16 mouse cellular contexts compared by ENCODE assay signal in the genomic region with DNA sequence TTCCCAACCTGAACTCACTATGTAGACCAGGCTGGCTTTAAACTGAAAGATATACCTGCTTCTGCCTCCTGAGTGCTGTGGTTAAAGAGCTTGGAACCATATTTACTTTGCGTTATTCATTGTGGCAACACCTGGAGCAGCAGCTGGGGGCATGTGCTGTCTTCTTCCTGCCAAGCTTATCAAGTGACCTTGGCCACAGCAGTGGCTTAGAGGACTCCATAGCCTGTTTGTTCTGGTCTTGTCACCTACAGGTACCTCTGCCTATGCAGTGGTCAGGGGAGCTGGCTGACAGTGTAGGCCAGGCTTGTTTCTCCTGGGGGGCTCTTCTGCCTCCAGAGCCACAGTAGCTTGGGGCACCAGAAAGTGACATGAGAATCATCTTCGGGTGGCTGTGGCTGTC. TPM values are rescaled to one million over a fixed set of nuclear protein-coding genes. Genes with fewer than 3 reads are reported as not detected.
DNase-seq lines count a peak whose midpoint lies in the region; ATAC-seq and TF ChIP-seq lines count a peak whose summit lies in the region.
"Had no signal": no experiment of that assay in that cellular context is flagged by ENCODE, and none has a peak within 500 bp of the region (broad histone marks: within the 10 kb centered on the region; RNA-seq: fewer than 3 reads in every experiment).

No protein-coding gene starts in this region.

- DNase-seq in heart, postnatal 14 days: no peak
- DNase-seq in liver, postnatal 0 days: no peak
- DNase-seq in thymus, postnatal 14 days: peak; percentile 41
- no peak for DNase-seq in lung, adult 2 months
- no peak for DNase-seq in left cerebral cortex, adult 9 months (ENCODE audit: low spot score in 2 of 2)
- DNase-seq: gastrocnemius, postnatal 14 days; heart, adult 11 months had no signal

- H3K27ac ChIP-seq in heart, embryonic 16.5 days (ENCODE audit: low read length): no peak overlapping the region
- no peak overlapping the region for H3K27ac ChIP-seq in intestine, embryonic 15.5 days
- H3K27ac ChIP-seq in liver, postnatal 0 days (ENCODE audit: low read depth): peak overlapping the region; percentile 44; the same call in 1 of the 2 replicates
- H3K27ac ChIP-seq: embryonic facial prominence, embryonic 15.5 days; heart, embryonic 13.5 days; hindbrain, embryonic 13.5 days; midbrain, embryonic 13.5 days; neural tube, embryonic 12.5 days had no signal

- no peak overlapping the region for H3K4me3 ChIP-seq in heart, embryonic 16.5 days (ENCODE audit: low read length)
- no peak overlapping the region for H3K4me3 ChIP-seq in intestine, embryonic 15.5 days (replicated peaks)
- no peak overlapping the region for H3K4me3 ChIP-seq in liver, postnatal 0 days (ENCODE audit: low read depth, low read length)
- no peak overlapping the region for H3K4me3 ChIP-seq in lung, adult 2 months (replicated peaks; ENCODE audit: extremely low read depth, low read depth, low read length)
- H3K4me3 ChIP-seq: embryonic facial prominence, embryonic 15.5 days; heart, embryonic 13.5 days; hindbrain, embryonic 13.5 days; megakaryocyte, embryonic 14.5 days; midbrain, embryonic 13.5 days; neural tube, embryonic 12.5 days had no signal

- no peak for TF ChIP-seq EP300 in liver, postnatal 0 days (IDR thresholded peaks at IDR 0.05; ENCODE audit: low read depth)

- no peak for ATAC-seq in heart, embryonic 16.5 days (replicated peaks; ENCODE audit: extremely low read depth, insufficient read depth, low FRiP score)
- ATAC-seq in intestine, embryonic 15.5 days: peak; percentile 81
- ATAC-seq in liver, postnatal 0 days: peak; percentile 84
- no peak for ATAC-seq in monocyte, adult 5-6 weeks (replicated peaks; ENCODE audit: insufficient number of reproducible peaks, low FRiP score, low TSS enrichment, poor library complexity, severe bottlenecking)

- no peaks in the 10 kb centered on the region for H3K9me3 ChIP-seq in heart, embryonic 16.5 days (replicated peaks; ENCODE audit: control insufficient read depth, low read length)
- H3K9me3 ChIP-seq in intestine, embryonic 15.5 days: no peaks in the 10 kb centered on the region
- no peaks in the 10 kb centered on the region for H3K9me3 ChIP-seq in liver, postnatal 0 days (ENCODE audit: low read length)
- H3K9me3 ChIP-seq: embryonic facial prominence, embryonic 15.5 days; heart, embryonic 13.5 days; hindbrain, embryonic 13.5 days; megakaryocyte, embryonic 14.5 days; midbrain, embryonic 13.5 days; neural tube, embryonic 12.5 days had no signal

- WGBS in heart, embryonic 16.5 days: 72% methylated on average over 2 of the region's 2 CpGs
- WGBS in intestine, embryonic 15.5 days: 78% methylated on average over 2 of the region's 2 CpGs
- 62% methylated on average over 2 of the region's 2 CpGs for WGBS in liver, postnatal 0 days (ENCODE audit: insufficient replicate concordance)
- WGBS in lung, adult 2 months: 77% methylated on average over 2 of the region's 2 CpGs

- no peak for TF ChIP-seq CTCF in liver, postnatal 0 days (IDR thresholded peaks at IDR 0.05; ENCODE audit: low read depth)
- TF ChIP-seq CTCF in lung, adult 2 months (IDR thresholded peaks at IDR 0.05; ENCODE audit: insufficient read depth, low read length): no peak

- no peak for TF ChIP-seq POLR2A in lung, adult 2 months (IDR thresholded peaks at IDR 0.05; ENCODE audit: borderline replicate concordance, extremely low read depth, low read depth, low read length)

- no peaks in the 10 kb centered on the region for H3K4me1 ChIP-seq in heart, embryonic 16.5 days (ENCODE audit: control insufficient read depth, insufficient read depth, low read length)
- no peaks in the 10 kb centered on the region for H3K4me1 ChIP-seq in intestine, embryonic 15.5 days (replicated peaks)
- no peaks in the 10 kb centered on the region for H3K4me1 ChIP-seq in liver, postnatal 0 days (ENCODE audit: insufficient read depth)
- H3K4me1 ChIP-seq in lung, adult 2 months (ENCODE audit: control insufficient read depth, insufficient read depth, low read length): no peaks in the 10 kb centered on the region
- H3K4me1 ChIP-seq: embryonic facial prominence, embryonic 15.5 days; heart, embryonic 13.5 days; hindbrain, embryonic 13.5 days; midbrain, embryonic 13.5 days; neural tube, embryonic 12.5 days had no signal

- H3K27me3 ChIP-seq in heart, embryonic 16.5 days (ENCODE audit: control insufficient read depth, insufficient read depth, low read length): no peaks in the 10 kb centered on the region
- no peaks in the 10 kb centered on the region for H3K27me3 ChIP-seq in intestine, embryonic 15.5 days (replicated peaks)
- no peaks in the 10 kb centered on the region for H3K27me3 ChIP-seq in liver, postnatal 0 days (ENCODE audit: insufficient read depth, low read length)
- H3K27me3 ChIP-seq: embryonic facial prominence, embryonic 15.5 days; hindbrain, embryonic 13.5 days; megakaryocyte, embryonic 14.5 days; midbrain, embryonic 13.5 days; neural tube, embryonic 12.5 days had no signal

- intact Hi-C loops in heart, postnatal 14 days (cut with DNase I): no loop called here

- H3K36me3 ChIP-seq in heart, embryonic 16.5 days (ENCODE audit: control insufficient read depth, insufficient read depth): no peaks in the 10 kb centered on the region
- H3K36me3 ChIP-seq in intestine, embryonic 15.5 days: no peaks in the 10 kb centered on the region
- no peaks in the 10 kb centered on the region for H3K36me3 ChIP-seq in liver, postnatal 0 days (replicated peaks; ENCODE audit: insufficient read depth, low read length)
- H3K36me3 ChIP-seq: embryonic facial prominence, embryonic 15.5 days; heart, embryonic 13.5 days; hindbrain, embryonic 13.5 days; midbrain, embryonic 13.5 days; neural tube, embryonic 12.5 days had no signal

- no peak overlapping the region for H3K4me2 ChIP-seq in heart, embryonic 16.5 days (ENCODE audit: low read depth, low read length)
- no peak overlapping the region for H3K4me2 ChIP-seq in intestine, embryonic 15.5 days (replicated peaks)
- no peak overlapping the region for H3K4me2 ChIP-seq in liver, postnatal 0 days (ENCODE audit: low read depth, low read length)
- H3K4me2 ChIP-seq: embryonic facial prominence, embryonic 15.5 days; heart, embryonic 13.5 days; hindbrain, embryonic 13.5 days; midbrain, embryonic 13.5 days; neural tube, embryonic 12.5 days had no signal

- H3K9ac ChIP-seq in heart, embryonic 16.5 days (ENCODE audit: low read length): peak overlapping the region; percentile 26; the same call in 1 of the 2 replicates
- no peak overlapping the region for H3K9ac ChIP-seq in intestine, embryonic 15.5 days
- no peak overlapping the region for H3K9ac ChIP-seq in liver, postnatal 0 days (replicated peaks)
- H3K9ac ChIP-seq: embryonic facial prominence, embryonic 15.5 days; heart, embryonic 13.5 days; hindbrain, embryonic 13.5 days; midbrain, embryonic 13.5 days; neural tube, embryonic 12.5 days had no signal

RNA-seq across cellular contexts. Expression of a gene that starts 12.4 kb away (rescaled TPM):
- 3.3 and 8.1 TPM in 2 replicates for polyA plus RNA-seq in heart, embryonic 16.5 days (2015; fragmentation: Nextera tagmentation; extraction: Ambion mirVana)
- total RNA-seq in heart, postnatal 14 days (2021): 1 to 10 TPM; 2.0 to 5.7 TPM
- 2.0 and 2.5 TPM in 2 replicates for polyA plus RNA-seq in intestine, embryonic 15.5 days (2015; fragmentation: Nextera tagmentation; extraction: Ambion mirVana)
- 5.9 and 6.8 TPM in 2 replicates for polyA plus RNA-seq in liver, postnatal 0 days (2015; fragmentation: Nextera tagmentation; extraction: Ambion mirVana)
- 28.2 and 36.9 TPM in 2 replicates for polyA plus RNA-seq in lung, adult 2 months (2012; rRNA removed)
- total RNA-seq in monocyte, adult 5-6 weeks (2017): 218 to 515 TPM (median 322 TPM) in 3 replicates

RNA-seq across cellular contexts. Expression of a gene that starts 34.6 kb away (rescaled TPM):
- 48.7 and 52.8 TPM in 2 replicates for polyA plus RNA-seq in heart, embryonic 16.5 days (2015; fragmentation: Nextera tagmentation; extraction: Ambion mirVana)
- total RNA-seq in heart, postnatal 14 days (2021): 10 to 100 TPM; 29.3 to 30.2 TPM
- 205 and 233 TPM in 2 replicates for polyA plus RNA-seq in intestine, embryonic 15.5 days (2015; fragmentation: Nextera tagmentation; extraction: Ambion mirVana)
- 712 and 714 TPM in 2 replicates for polyA plus RNA-seq in liver, postnatal 0 days (2015; fragmentation: Nextera tagmentation; extraction: Ambion mirVana)
- polyA plus RNA-seq in lung, adult 2 months (2012; rRNA removed): 15.4 and 16.2 TPM in 2 replicates
- total RNA-seq in monocyte, adult 5-6 weeks (2017): 139 to 200 TPM (median 191 TPM) in 3 replicates

RNA-seq across cellular contexts. Expression of a gene that starts 37.0 kb away (rescaled TPM):
- 17.1 and 20.0 TPM in 2 replicates for polyA plus RNA-seq in heart, embryonic 16.5 days (2015; fragmentation: Nextera tagmentation; extraction: Ambion mirVana)
- total RNA-seq in heart, postnatal 14 days (2021): 10 to 100 TPM; 39.1 to 39.9 TPM
- polyA plus RNA-seq in intestine, embryonic 15.5 days (2015; fragmentation: Nextera tagmentation; extraction: Ambion mirVana): 18.9 and 19.9 TPM in 2 replicates
- 4.8 and 6.4 TPM in 2 replicates for polyA plus RNA-seq in liver, postnatal 0 days (2015; fragmentation: Nextera tagmentation; extraction: Ambion mirVana)
- 31.7 and 35.5 TPM in 2 replicates for polyA plus RNA-seq in lung, adult 2 months (2012; rRNA removed)
- total RNA-seq in monocyte, adult 5-6 weeks (2017): 1.8 to 3.4 TPM (median 2.9 TPM) in 3 replicates

RNA-seq across cellular contexts. Expression of a gene that starts 47.9 kb away (rescaled TPM):
- 129 and 142 TPM in 2 replicates for polyA plus RNA-seq in heart, embryonic 16.5 days (2015; fragmentation: Nextera tagmentation; extraction: Ambion mirVana)
- total RNA-seq in heart, postnatal 14 days (2021): 10 to 100 TPM; 38.4 to 46.7 TPM
- polyA plus RNA-seq in intestine, embryonic 15.5 days (2015; fragmentation: Nextera tagmentation; extraction: Ambion mirVana): 216 and 219 TPM in 2 replicates
- 96.8 and 107 TPM in 2 replicates for polyA plus RNA-seq in liver, postnatal 0 days (2015; fragmentation: Nextera tagmentation; extraction: Ambion mirVana)
- 17.6 and 17.9 TPM in 2 replicates for polyA plus RNA-seq in lung, adult 2 months (2012; rRNA removed)
- total RNA-seq in monocyte, adult 5-6 weeks (2017): 9.6 to 13.3 TPM (median 9.9 TPM) in 3 replicates

Comparison
In these comparisons a context has a peak if more than half of its experiments do, and no peak if none do; other contexts are left out.
1. ATAC-seq: peak in intestine, embryonic 15.5 days (single experiment) and liver, postnatal 0 days (single experiment); none in heart, embryonic 16.5 days (single experiment) and monocyte, adult 5-6 weeks (single experiment).